Mouse (Mus musculus): Measurements from ENCODE around the gene Man2b2.

Man2b2 gene

GRCm38 (mm10) chr5:36829913-36830879 is at the start of gene Man2b2:
Gene Man2b2, minus strand, starts transcription at chr5:36830653.
- in situ Hi-C loops (cut with MboI; ENCODE audit: unreplicated experiment in 2 of 2), result no loop called here

GRCm38 (mm10) chr5:36878801-36879200 is 48.3 kb upstream of the Man2b2 start:
- in situ Hi-C loops (cut with MboI; ENCODE audit: unreplicated experiment in 2 of 2), result no loop called here

GRCm38 (mm10) chr5:36877641-36878040 is 47.2 kb upstream of the Man2b2 start:
- in situ Hi-C loops (cut with MboI; ENCODE audit: unreplicated experiment in 2 of 2), result no loop called here

GRCm38 (mm10) chr5:36876777-36877396 is 46.4 kb upstream of the Man2b2 start:
- in situ Hi-C loops (cut with MboI; ENCODE audit: unreplicated experiment in 2 of 2), result no loop called here

- in situ Hi-C loops (cut with MboI; ENCODE audit: unreplicated experiment in 2 of 2), result no loop called here
Measured at GRCm38 (mm10) chr5:36875956-36876355, 45.5 kb upstream of the Man2b2 start.

GRCm38 (mm10) chr5:36870916-36871315 is 40.5 kb upstream of the Man2b2 start:
- in situ Hi-C loops (cut with MboI; ENCODE audit: unreplicated experiment in 2 of 2), result no loop called here

- in situ Hi-C loops (cut with MboI; ENCODE audit: unreplicated experiment in 2 of 2), result no loop called here
Measured at GRCm38 (mm10) chr5:36869578-36870236, 39.3 kb upstream of the Man2b2 start.

GRCm38 (mm10) chr5:36869186-36869577 is 38.7 kb upstream of the Man2b2 start:
- in situ Hi-C loops (cut with MboI; ENCODE audit: unreplicated experiment in 2 of 2), result no loop called here

- in situ Hi-C loops (cut with MboI; ENCODE audit: unreplicated experiment in 2 of 2), result no loop called here
Measured at GRCm38 (mm10) chr5:36868266-36869090, 38.0 kb upstream of the Man2b2 start, which contains the start of gene Ppp2r2c. Gene Ppp2r2c, plus strand, starts transcription at chr5:36868513.

- in situ Hi-C loops (cut with MboI; ENCODE audit: unreplicated experiment in 2 of 2), result no loop called here
Measured at GRCm38 (mm10) chr5:36867561-36867960, 37.1 kb upstream of the Man2b2 start.

GRCm38 (mm10) chr5:36866701-36867250 is 36.3 kb upstream of the Man2b2 start:
- in situ Hi-C loops (cut with MboI; ENCODE audit: unreplicated experiment in 2 of 2), result no loop called here

- in situ Hi-C loops (cut with MboI; ENCODE audit: unreplicated experiment in 2 of 2), result no loop called here
Measured at GRCm38 (mm10) chr5:36861084-36861483, 30.6 kb upstream of the Man2b2 start.

GRCm38 (mm10) chr5:36857546-36857945 is 27.1 kb upstream of the Man2b2 start:
- in situ Hi-C loops (cut with MboI; ENCODE audit: unreplicated experiment in 2 of 2), result no loop called here

- in situ Hi-C loops (cut with MboI; ENCODE audit: unreplicated experiment in 2 of 2), result no loop called here
Measured at GRCm38 (mm10) chr5:36856529-36856928, 26.1 kb upstream of the Man2b2 start.

- in situ Hi-C loops (cut with MboI; ENCODE audit: unreplicated experiment in 2 of 2), result no loop called here
Measured at GRCm38 (mm10) chr5:36855180-36855579, 24.7 kb upstream of the Man2b2 start.

GRCm38 (mm10) chr5:36851572-36851971 is 21.1 kb upstream of the Man2b2 start:
- in situ Hi-C loops (cut with MboI; ENCODE audit: unreplicated experiment in 2 of 2), result no loop called here

GRCm38 (mm10) chr5:36844490-36844889 is 14.0 kb upstream of the Man2b2 start:
- in situ Hi-C loops (cut with MboI; ENCODE audit: unreplicated experiment in 2 of 2), result loop anchor here in 1 of 2 experiments (10.0 kb wide), 1 partner anchor 440 kb away; no protein-coding TSS in a partner anchor

GRCm38 (mm10) chr5:36841701-36842100 is 11.2 kb upstream of the Man2b2 start:
- in situ Hi-C loops (cut with MboI; ENCODE audit: unreplicated experiment in 2 of 2), result loop anchor here in 1 of 2 experiments (10.0 kb wide), 1 partner anchor 443 kb away; no protein-coding TSS in a partner anchor

- in situ Hi-C loops (cut with MboI; ENCODE audit: unreplicated experiment in 2 of 2), result loop anchor here in 1 of 2 experiments (10.0 kb wide), 1 partner anchor 445 kb away; no protein-coding TSS in a partner anchor
Measured at GRCm38 (mm10) chr5:36840092-36840491, 9.6 kb upstream of the Man2b2 start.

- in situ Hi-C loops (cut with MboI; ENCODE audit: unreplicated experiment in 2 of 2), result loop anchor here in 1 of 2 experiments (10.0 kb wide), 1 partner anchor 445 kb away; no protein-coding TSS in a partner anchor
Measured at GRCm38 (mm10) chr5:36839602-36840001, 9.1 kb upstream of the Man2b2 start.

Data from v-Abl transformed pro-B cells (cell line).